Mouse (Mus musculus) right cerebral cortex, postnatal 36 days (tissue): ENCODE data around the gene Rhbdd2.

ENCODE experiments used
- DNase-seq, 2 experiments: peaks; one replicate each; pipeline ENCODE4 v3.0.0; 2022; ENCODE audit warnings: low spot score in 2 of 2, mixed read lengths in 1 of 2

Gene Rhbdd2

DNA sequence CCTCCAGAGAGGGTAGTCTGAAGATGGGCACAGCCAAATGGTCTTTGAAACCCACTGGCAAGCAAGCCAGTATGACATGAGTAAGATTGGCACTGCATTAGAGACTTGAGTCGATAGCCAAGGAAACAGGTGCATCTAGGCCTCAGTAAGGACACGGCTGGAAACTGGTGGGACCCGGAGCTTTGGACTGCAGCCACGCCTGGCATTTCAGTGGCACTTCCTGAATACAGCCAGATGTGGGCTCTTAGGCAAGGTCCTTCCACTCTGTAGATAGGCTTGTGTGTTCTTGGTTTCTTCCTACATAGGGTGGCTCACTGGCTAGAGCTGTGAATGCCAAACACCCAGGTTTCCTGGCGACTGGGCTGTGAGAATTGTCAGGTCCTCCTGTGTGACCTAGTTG lies 12.9 kb downstream of the Rhbdd2 start:
- DNase-seq, result no peak

DNA sequence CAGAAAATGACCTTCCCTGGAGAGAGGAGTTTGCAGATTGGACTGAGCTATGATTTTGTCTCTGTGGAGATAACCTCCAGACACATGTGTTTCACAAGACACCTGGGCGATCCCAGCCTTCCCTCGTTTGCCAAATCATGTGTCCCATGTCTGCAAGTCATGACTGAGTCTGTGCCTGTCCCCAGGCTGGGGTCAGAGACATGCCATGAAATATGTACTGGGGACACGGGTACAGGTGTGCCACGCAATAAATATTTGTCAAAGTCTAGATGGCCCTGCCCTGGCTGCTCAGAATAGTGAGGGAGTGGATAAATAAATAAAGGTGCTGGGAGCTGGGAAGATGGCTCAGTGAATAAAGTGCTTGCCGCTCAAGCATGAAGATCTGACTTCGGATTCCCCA lies 13.6 kb downstream of the Rhbdd2 start:
- DNase-seq, result no peak

DNA sequence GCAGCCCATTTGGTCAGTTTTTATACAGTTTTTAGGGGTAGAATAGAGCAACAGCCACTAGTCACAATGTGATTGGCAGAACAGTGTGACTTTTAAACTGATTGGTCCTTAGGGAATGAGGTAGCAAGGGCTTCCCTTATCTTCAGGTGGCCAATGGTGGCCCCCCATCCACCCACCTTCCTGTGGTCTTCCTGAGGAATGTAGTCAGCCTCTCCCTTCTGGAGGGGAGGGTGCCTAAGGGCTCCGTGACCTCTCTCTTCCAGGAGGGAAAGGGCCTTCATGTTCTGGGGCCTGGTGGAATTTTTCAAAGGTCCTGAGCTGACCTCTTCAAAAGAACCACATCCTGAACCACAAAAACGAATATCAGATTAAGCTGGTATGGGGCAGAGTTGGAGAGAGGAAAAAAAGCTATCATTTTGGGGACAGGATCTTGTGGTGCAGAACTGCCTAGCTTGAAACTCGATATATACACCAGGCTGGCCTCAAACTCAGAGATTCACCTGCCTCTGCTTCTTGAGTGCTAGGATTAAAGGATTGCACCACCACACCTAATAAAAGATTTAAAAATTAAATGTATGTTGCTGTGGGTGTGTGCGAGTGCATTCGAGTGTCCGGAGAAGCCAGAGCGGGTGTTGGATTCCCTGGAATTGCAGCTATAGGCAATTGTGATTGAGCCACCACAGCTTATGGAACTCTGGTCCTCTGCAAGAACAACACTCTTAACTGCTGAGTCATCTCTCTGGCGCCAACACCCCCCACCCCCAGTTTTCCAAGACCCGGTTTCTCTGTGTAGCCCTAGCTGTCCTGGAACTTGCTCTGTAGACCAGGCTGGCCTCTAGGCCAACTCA lies 16.3 kb downstream of the Rhbdd2 start:
- no peak for DNase-seq

DNA sequence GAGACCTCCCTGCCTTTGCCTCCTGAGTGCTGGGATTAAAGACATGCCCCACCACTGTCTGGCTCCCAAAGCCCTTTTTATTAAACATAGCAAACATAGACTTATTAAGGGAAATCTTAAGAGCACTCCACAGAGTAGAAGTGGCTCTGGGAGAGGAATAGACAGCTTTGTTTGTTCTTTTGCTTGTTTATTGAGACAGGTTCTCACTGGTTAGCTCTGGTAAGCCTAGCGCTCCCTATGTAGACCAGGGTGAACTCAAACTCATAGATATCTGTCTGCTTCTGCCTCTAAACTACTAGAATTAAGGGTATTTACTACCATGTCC lies 16.9 kb downstream of the Rhbdd2 start:
- DNase-seq, result no peak

DNA sequence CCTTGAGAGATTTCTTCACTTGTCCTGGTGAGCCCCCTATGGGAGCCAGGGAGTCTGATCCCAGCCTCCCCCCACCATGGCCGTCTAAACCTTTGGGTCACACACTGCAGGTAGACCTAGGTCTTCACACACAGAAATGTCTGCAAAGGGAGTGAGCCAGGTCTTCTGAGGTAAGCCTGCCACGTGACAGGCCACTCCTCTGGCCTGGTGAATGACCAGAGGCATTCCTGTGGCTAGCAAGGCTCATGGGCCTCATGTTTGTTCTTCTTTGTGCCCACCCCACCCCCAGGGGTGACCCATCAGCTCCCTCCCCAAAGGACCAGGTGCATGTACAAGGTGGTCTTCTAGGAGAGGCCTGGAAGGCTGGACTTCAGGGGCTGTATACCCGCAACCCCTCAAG lies 19.1 kb downstream of the Rhbdd2 start:
- no peak for DNase-seq

- no peak for DNase-seq
Measured at GRCm38 (mm10) chr5:135653209-135653608, 20.8 kb downstream of the Rhbdd2 start.

DNA sequence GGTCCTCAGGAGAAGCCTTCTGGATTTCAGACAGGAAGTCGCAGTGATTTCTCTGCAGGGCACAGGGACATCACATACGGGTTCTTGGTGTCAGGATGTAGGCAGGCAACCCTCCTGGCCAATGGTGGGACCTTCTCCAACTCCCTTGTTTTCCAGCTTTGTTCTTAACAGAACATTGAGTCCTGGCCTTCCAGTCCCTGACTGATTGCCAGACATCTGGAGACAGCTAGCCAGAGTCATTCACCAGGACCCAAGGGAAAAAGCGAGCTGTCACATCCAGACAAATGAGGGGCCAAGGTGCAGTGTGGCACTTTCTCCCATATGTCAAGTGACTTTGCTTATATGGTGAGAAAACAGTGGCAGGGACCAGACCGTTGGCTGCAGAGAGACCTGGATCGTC lies 23.6 kb downstream of the Rhbdd2 start:
- DNase-seq, result no peak

- DNase-seq, result no peak
Measured at GRCm38 (mm10) chr5:135657128-135657527, 24.7 kb downstream of the Rhbdd2 start.

DNA sequence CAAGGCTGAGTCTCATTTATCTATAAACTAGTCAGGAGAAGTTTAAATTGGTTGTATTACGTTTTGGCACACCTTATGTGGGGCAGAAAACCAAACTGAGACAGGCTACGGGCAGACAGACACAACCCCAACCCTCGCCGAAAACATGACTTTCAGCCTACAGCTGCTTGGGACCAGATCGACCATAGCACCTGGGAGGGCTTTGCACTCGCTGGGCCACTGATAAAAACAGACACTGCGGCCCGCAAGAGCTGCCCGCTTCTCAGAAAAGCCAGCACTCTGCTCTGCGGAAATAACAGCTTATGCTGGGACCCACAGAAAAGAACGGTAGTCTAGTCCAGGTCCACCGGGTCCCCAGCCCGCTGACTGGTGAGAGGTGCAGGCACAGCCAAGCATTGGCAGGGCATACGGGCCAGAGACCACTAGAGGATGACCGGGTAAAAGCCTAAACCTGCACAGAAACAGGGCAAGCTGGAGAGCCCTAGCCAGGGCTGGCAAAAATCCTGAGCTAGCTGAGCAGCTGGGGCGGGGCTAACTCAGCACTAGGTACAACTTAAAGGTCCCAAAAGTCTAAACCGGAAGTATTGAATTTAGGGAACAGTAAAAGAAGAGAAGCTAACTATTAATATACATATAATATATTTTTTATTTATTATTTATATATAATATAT lies 25.4 kb downstream of the Rhbdd2 start:
- no peak for DNase-seq

GRCm38 (mm10) chr5:135659956-135660355 lies 27.5 kb downstream of the Rhbdd2 start:
- no peak for DNase-seq

- DNase-seq, result no peak
Measured at GRCm38 (mm10) chr5:135660535-135660934, 28.1 kb downstream of the Rhbdd2 start.

- DNase-seq, result no peak
Measured at GRCm38 (mm10) chr5:135666890-135667289, 34.5 kb downstream of the Rhbdd2 start.

DNA sequence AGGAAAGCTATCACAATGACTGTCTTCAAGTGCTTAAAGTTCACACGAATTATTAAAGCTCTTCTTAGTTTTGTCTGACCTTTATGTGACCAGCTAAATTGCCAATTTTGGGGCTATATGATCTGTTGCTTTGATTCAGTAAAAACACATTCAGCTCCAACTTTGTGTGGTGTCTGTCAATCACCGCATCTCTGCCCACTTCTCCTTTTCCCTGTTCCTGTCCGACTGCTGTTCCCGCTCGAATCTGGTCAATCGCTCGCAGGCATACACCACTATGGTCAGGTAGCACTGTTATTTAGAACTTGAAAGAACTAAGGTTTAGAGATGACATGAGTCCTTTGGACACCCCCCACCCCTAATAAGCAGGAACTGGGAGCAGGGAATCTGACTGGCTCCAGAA lies 35.7 kb downstream of the Rhbdd2 start:
- no peak for DNase-seq

- no peak for DNase-seq
Measured at GRCm38 (mm10) chr5:135669741-135670275, 37.4 kb downstream of the Rhbdd2 start, which contains the start of gene Por. Por (plus strand) TSS chr5:135670033.

- DNase-seq, result no peak
Measured at GRCm38 (mm10) chr5:135670881-135671280, 38.5 kb downstream of the Rhbdd2 start.

GRCm38 (mm10) chr5:135672509-135672908 lies 40.1 kb downstream of the Rhbdd2 start:
- DNase-seq, result no peak

- DNase-seq, result no peak
Measured at GRCm38 (mm10) chr5:135672980-135673379, 40.6 kb downstream of the Rhbdd2 start.

GRCm38 (mm10) chr5:135674349-135674775 lies 41.9 kb downstream of the Rhbdd2 start:
- DNase-seq, result no peak

DNA sequence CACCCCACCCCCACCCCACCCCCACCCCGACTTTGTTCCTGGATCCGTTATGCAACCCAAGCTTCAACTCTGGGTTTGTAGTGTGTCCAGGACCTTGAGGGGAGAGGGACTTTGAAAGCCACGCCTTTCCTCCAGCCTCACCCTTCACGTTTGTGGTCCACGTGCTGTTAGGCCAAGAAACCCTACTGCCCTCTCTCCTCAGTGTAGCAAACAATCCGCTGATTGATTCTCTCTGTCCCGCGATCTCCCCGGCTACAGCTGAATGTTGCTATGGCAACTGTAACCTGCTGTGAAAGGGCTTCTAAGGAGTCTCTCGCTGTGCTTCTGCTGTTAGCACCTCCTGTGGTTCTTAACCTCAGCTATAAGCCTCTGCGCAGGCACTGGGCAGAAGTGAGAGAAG lies 42.4 kb downstream of the Rhbdd2 start:
- peak; percentile 50 to 55 for DNase-seq

GRCm38 (mm10) chr5:135676696-135677095 lies 44.3 kb downstream of the Rhbdd2 start:
- DNase-seq, result no peak

GRCm38 (mm10) chr5:135677251-135677650 lies 44.8 kb downstream of the Rhbdd2 start:
- no peak for DNase-seq

DNA sequence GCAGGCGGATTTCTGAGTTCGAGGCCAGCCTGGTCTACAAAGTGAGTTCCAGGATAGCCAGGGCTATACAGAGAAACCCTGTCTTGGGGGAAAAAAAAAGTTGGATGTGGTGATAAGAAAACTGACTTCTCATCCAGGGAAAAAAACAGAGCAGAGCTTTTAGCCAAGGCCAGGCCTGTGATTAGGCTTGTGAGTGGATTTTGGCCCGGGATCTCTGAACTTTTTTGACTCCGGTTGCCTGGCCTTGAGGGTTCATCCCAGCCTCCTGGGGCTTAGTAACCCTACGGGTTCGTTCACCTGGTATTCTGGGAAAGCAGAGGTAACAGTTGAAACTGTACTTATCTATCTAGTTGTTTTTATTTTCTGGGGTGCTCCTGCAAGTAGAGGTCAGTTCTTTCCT lies 46.1 kb downstream of the Rhbdd2 start:
- DNase-seq, result no peak

DNA sequence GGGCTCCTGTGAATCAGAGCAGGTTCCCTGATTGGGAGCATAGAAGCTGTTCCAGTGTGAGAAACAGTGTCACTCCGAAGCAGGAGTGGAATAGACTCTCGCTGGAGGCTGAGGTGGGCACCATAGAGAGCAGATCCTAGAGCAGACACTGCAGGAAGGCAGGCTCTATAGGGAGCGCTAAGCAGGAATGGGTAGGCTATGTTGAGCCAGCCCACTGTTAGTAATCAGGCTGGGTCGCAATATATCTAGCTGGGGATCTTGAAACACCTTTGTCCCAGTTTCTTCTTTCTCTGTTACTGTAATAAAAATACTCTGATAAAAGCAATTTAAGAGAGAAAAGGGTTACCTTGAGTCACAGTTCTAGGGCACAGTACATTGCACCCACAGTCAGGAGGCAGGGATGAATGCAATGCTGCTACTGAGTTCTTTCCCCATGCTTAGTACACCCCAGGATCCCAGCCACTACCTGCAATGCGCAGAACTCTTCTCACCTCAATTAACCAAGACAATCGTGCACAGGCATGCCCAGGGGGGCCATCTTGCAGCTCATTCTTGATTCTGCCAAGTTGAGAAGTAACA lies 48.6 kb downstream of the Rhbdd2 start:
- no peak for DNase-seq
